Mouse (Mus musculus) limb, embryonic 15.5 days (tissue): ENCODE results near the gene Got1. TPM values are rescaled to one million over a fixed set of nuclear protein-coding genes. Genes with fewer than 3 reads are reported as not detected.

Experiments used
- ATAC-seq: fragments of 200-750 bp; cut with Nextera tagmentation; 2 replicates; pipeline ENCODE4 v1.8.0; 2017; ENCODE audit warnings: low read depth, moderate TSS enrichment; ENCODE audit not compliant: insufficient number of reproducible peaks, low FRiP score, low TSS enrichment
- H3K27ac ChIP-seq: fragments of 300-500 bp; sonication (generic); 2 replicates; pipeline ENCODE4 v1.5.1; 2015; ENCODE audit warnings: moderate library complexity, mild to moderate bottlenecking, inconsistent platforms
- H3K27me3 ChIP-seq: fragments of 300-500 bp; sonication (generic); 2 replicates; pipeline ENCODE4 v1.6.1; 2015; ENCODE audit warnings: inconsistent platforms
- H3K36me3 ChIP-seq: fragments of 300-500 bp; sonication (generic); 2 replicates; pipeline ENCODE4 v1.6.1; 2015; ENCODE audit warnings: inconsistent platforms
- H3K4me1 ChIP-seq: fragments of 300-500 bp; sonication (generic); 2 replicates; pipeline ENCODE4 v1.6.1; 2015; ENCODE audit warnings: inconsistent platforms
- H3K4me2 ChIP-seq: fragments of 300-500 bp; sonication (generic); 2 replicates; pipeline ENCODE4 v1.6.1; 2015; ENCODE audit warnings: mild to moderate bottlenecking, inconsistent platforms
- H3K4me3 ChIP-seq: fragments of 300-500 bp; sonication (generic); 2 replicates; pipeline ENCODE4 v1.5.1; 2015; ENCODE audit warnings: mild to moderate bottlenecking, inconsistent platforms
- H3K9ac ChIP-seq: fragments of 300-500 bp; sonication (generic); 2 replicates; pipeline ENCODE4 v1.6.1; 2015; ENCODE audit warnings: inconsistent platforms
- H3K9me3 ChIP-seq: fragments of 300-500 bp; sonication (generic); 2 replicates; pipeline ENCODE4 v1.6.1; 2016; ENCODE audit warnings: inconsistent platforms
- WGBS: fragments of 180-500 bp; shearing (Covaris S2); methylation state at CpG from one replicate; pipeline ENCODE4 v1.1.7; 2015; 5-methylcytosine and 5-hydroxymethylcytosine counted together
- polyA plus RNA-seq: library from polyadenylated mRNA; unstranded; fragments of >200 nt; fragmentation: Nextera tagmentation; extraction: Ambion mirVana; gene quantifications from 2 replicates; pipeline ENCODE4 v1.2.1, GENCODE M21; 2015

Got1 gene
- polyA plus RNA-seq, 1 experiment from 2014 or later: 22.7 TPM

DNA sequence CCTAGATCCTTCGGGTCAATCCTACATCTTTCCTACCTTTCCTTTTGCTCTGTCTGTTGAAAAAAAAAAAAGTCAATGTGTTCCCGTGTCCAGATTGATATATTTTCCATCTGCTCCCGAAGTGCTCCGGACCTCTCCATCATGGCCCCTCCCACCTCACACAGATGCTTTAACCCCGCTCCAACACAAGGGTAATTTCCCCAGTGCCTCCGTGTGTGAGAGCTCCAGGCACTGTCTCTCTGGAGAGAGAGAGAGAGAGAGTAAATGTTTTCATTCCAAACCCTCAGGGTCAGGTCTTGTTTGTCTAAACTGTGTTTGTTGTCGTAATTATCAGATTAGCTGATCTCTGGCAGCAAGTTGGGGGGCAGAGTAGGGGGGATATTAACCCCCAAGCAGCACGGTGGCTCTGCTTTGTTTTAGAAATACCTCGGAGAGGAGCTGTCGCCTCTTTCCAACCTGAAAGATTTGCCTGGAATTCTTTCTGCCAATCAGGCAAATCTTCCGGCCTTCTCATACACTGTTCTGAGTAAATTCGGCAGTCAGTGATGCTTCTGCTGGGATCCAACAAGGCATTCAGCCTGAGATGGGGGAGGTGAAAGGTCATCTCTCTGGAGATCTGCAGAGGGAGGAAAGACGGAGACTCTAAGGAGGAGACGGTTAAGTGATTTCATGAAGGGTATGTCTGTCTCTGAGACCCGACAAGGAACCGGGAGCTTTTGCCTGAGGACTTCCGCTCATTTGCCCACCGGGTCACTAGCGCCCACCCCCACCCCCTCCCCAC is 22.1 kb upstream of the Got1 start:
- Histone ChIP-seq H3K9ac (no peak overlapping the region), H3K36me3 (no peaks in the 10 kb centered on the region), H3K4me2 (no peak overlapping the region), H3K9me3 (no peaks in the 10 kb centered on the region), H3K4me3 (no peak overlapping the region), H3K27ac (no peak overlapping the region), H3K27me3 (peaks cover 13% of the 10 kb centered on the region), H3K4me1 (no peaks in the 10 kb centered on the region)
- WGBS: 8% methylated on average over 19 of the region's 19 CpGs
- no peak for ATAC-seq

DNA sequence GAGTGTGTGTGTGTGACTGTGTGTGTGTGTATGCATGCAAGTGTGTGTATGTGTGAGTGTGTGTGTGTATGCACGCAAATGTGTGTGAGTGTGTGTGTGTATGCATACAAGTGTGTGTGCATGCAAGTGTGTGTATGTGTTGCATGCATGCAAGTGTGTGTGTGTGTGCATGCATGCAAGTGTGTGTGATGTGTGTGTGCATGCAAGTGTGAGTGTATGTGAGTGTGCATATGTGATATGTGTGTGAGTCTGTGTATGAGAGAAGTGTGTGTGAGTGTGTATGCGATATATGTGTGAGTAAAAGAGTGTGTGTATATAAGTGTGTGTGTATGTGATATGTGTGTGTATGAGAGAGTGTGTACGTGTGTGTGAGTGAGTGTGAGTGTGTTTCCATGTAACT is 11.0 kb upstream of the Got1 start:
- H3K4me3 ChIP-seq: no peak overlapping the region
- 92% methylated on average over 3 of the region's 3 CpGs for WGBS
- no peaks in the 10 kb centered on the region for H3K36me3 ChIP-seq
- no peak for ATAC-seq
- H3K4me2 ChIP-seq: no peak overlapping the region
- H3K4me1 ChIP-seq: no peaks in the 10 kb centered on the region
- no peak overlapping the region for H3K9ac ChIP-seq
- no peaks in the 10 kb centered on the region for H3K27me3 ChIP-seq
- no peaks in the 10 kb centered on the region for H3K9me3 ChIP-seq
- H3K27ac ChIP-seq: no peak overlapping the region

DNA sequence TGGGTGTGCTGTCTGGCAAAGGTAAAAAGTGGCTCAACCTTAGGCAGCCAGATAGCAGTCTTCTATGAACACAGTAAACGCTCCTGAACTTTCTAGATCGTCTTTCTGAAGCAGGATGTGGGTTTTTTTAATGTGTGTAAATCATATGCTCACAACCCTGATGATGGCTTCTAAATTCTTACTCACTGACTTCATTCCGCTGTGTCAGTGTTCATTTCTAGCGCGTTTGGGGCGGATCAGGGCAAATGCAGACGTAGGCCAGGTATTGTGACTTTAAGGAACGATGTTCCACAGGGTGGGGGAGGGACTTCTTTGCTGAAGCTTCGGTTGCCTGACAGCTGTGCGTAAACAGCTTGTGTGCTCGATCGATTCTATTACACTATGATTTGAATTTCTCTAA is 6.5 kb upstream of the Got1 start:
- WGBS: 31% methylated on average over 12 of the region's 12 CpGs
- no peak overlapping the region for H3K4me3 ChIP-seq
- H3K9ac ChIP-seq: no peak overlapping the region
- ATAC-seq: no peak
- no peaks in the 10 kb centered on the region for H3K36me3 ChIP-seq
- H3K4me1 ChIP-seq: no peaks in the 10 kb centered on the region
- H3K27me3 ChIP-seq: no peaks in the 10 kb centered on the region
- H3K9me3 ChIP-seq: no peaks in the 10 kb centered on the region
- H3K27ac ChIP-seq: no peak overlapping the region
- H3K4me2 ChIP-seq: no peak overlapping the region

DNA sequence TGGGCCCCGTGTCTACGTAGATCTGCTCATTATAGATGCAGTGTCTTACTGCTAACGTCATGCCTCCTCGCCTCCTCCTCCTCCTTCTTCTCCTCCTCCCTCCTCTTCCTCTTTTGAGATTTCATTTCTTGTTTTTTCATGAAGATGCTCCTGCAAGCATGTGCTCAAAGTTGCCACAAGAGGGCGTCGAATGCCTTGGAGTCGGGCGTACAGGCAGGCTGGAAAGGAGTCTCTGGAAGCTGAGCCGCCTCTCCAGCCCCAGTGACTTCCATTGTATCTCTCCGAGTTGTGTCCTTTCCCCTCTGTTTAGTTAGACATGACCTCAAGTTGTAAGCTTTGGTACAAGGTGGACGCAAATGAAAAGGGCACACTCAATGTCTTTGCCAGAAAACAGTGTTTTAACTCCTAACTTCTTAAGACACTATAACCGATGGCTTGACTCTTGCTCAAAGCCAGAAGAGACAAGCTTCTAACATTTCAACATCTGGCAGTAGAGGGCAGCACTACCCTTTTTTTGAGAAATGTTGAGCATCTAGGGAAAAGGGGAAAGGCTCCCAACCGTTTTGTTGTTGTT is 5.9 kb upstream of the Got1 start:
- no peak for ATAC-seq
- Histone ChIP-seq H3K4me2 (peak overlapping the region; percentile 41), H3K4me1 (peaks cover 2% of the 10 kb centered on the region), H3K9me3 (no peaks in the 10 kb centered on the region), H3K4me3 (peak overlapping the region; percentile 22; the same call in 1 of the 2 replicates), H3K36me3 (no peaks in the 10 kb centered on the region), H3K27me3 (no peaks in the 10 kb centered on the region), H3K27ac (no peak overlapping the region), H3K9ac (no peak overlapping the region)
- WGBS: 3% methylated on average over 13 of the region's 13 CpGs

DNA sequence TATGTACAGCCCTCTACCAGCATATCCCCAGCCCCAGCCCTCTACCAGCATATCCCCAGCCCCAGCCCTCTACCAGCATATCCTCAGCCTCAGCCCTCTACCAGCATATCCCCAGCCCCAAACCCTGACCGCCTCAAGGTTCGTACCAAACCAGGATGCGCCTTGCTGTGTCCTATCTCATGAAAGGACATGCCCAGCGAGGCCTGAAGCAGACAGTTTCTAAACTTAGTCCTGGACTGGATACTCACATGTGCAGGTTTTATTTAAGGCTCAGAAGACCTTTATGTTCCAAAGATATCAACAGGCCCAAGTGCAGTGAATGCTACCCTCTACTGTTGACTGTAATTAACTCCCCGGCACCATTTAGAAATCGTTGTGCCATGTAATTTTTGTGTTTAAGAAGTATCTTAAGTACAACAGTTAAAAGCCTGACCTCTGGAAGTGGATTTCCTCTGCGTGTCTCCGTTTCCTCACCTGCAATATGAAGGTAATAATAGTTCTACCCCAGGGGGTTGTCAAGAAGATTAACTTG is 3.7 kb upstream of the Got1 start:
- Histone ChIP-seq H3K9ac (no peak overlapping the region), H3K4me1 (peaks cover 14% of the 10 kb centered on the region), H3K36me3 (no peaks in the 10 kb centered on the region), H3K4me3 (no peak overlapping the region), H3K4me2 (no peak overlapping the region), H3K27me3 (no peaks in the 10 kb centered on the region), H3K9me3 (no peaks in the 10 kb centered on the region), H3K27ac (no peak overlapping the region)
- no peak for ATAC-seq
- WGBS: 79% methylated on average over 8 of the region's 8 CpGs

DNA sequence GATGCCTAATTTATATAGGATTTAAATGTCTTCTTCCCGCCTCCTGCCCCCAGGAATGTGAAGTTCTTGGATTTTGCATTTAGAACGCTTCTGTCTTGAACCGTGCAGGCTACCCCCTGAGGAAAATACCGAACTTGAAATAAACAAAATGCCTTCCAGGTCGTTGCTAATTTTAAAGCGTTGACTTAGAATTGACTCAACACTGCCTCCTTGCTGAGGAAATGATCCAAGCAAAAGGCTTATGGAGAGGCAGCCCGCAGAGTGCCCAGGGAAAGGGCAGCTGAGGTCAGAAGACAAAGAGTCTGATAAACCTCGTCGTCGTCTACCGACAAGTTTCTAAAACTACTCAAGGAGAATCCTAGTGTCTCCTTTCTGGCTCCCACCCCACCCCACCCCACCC is 2.7 kb upstream of the Got1 start:
- Histone ChIP-seq H3K27ac (no peak overlapping the region), H3K27me3 (no peaks in the 10 kb centered on the region), H3K36me3 (no peaks in the 10 kb centered on the region), H3K4me2 (no peak overlapping the region), H3K4me3 (no peak overlapping the region), H3K9me3 (no peaks in the 10 kb centered on the region), H3K9ac (no peak overlapping the region), H3K4me1 (peaks cover 14% of the 10 kb centered on the region)
- no peak for ATAC-seq
- 8% methylated on average over 11 of the region's 11 CpGs for WGBS

DNA sequence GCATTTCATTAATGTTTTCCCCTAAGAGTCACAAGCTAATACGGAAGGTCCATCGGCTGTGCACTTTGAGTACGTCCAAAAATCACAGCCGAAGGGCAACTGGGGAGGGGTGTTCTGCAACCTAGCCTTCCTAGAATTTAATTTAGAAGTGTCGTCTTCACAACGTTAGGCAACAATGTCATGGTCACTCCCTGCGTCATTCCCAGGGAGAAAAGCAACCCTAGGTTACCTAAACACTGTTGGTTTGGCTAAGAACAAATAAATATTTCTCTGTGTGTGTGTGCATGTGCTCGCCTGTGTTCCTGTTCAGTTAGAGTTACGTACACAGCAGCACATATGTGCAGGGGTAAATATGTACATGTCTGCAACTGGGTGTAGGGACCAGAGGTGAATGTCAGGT is 1.6 kb upstream of the Got1 start:
- Histone ChIP-seq H3K27ac (no peak overlapping the region), H3K4me2 (no peak overlapping the region), H3K9me3 (no peaks in the 10 kb centered on the region), H3K4me1 (peaks cover 14% of the 10 kb centered on the region), H3K27me3 (no peaks in the 10 kb centered on the region), H3K36me3 (no peaks in the 10 kb centered on the region), H3K9ac (no peak overlapping the region), H3K4me3 (no peak overlapping the region)
- WGBS: 86% methylated on average over 9 of the region's 9 CpGs
- ATAC-seq: no peak

DNA sequence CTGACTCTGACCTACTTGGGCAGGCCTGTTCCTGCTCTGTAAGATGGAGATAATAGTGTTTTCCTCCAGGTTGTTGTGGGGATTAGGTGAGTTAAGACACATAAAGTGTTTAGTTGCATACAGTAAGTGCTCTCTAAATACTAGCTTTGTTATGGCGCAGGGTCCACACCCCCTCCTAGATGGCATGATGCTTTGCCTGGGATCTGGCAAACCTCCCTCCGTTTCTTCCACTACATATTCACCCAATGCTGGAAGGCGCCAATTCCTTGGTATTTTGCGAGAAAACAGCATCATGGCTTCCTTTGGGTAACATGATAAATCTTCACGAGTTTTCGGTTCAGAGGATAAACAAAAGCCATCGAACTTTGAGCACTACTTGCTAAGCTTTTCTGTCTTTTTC is 1.2 kb upstream of the Got1 start:
- no peak for ATAC-seq

DNA sequence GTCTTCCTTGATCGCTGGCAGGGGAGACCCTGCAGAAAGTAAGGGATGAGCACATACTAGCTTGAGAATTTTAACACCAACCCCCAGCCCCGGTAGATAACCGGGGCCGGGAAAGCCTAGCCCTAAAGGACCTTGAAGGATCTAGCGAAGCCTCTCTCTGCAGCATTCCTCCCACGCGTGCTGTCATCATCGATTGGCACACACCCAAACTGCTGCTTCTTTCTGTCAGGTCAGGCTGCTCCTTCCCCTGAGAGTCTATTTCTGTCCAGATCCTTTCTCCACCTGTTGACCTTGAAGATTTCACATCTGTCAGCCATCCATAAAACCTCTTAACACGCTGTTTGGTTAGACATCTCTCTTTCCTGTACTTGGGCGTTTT is 688 bp upstream of the Got1 start:
- Histone ChIP-seq H3K9me3 (no peaks in the 10 kb centered on the region), H3K4me1 (peaks cover 14% of the 10 kb centered on the region), H3K27ac (peak overlapping the region; percentile 51; the same call in 1 of the 2 replicates), H3K27me3 (no peaks in the 10 kb centered on the region), H3K4me2 (peak overlapping the region; percentile 83), H3K36me3 (no peaks in the 10 kb centered on the region), H3K4me3 (peak overlapping the region; percentile 76), H3K9ac (peak overlapping the region; percentile 59)
- no peak for ATAC-seq
- WGBS: 11% methylated on average over 10 of the region's 10 CpGs

More for the DNA sequence above, 1.2 kb upstream of the Got1 start:
- H3K4me2 ChIP-seq: no peak overlapping the region
- no peaks in the 10 kb centered on the region for H3K36me3 ChIP-seq
- no peak overlapping the region for H3K4me3 ChIP-seq
- no peaks in the 10 kb centered on the region for H3K27me3 ChIP-seq
- H3K9me3 ChIP-seq: no peaks in the 10 kb centered on the region
- 86% methylated on average over 7 of the region's 7 CpGs for WGBS
- H3K9ac ChIP-seq: no peak overlapping the region
- peaks cover 14% of the 10 kb centered on the region for H3K4me1 ChIP-seq
- no peak overlapping the region for H3K27ac ChIP-seq

DNA sequence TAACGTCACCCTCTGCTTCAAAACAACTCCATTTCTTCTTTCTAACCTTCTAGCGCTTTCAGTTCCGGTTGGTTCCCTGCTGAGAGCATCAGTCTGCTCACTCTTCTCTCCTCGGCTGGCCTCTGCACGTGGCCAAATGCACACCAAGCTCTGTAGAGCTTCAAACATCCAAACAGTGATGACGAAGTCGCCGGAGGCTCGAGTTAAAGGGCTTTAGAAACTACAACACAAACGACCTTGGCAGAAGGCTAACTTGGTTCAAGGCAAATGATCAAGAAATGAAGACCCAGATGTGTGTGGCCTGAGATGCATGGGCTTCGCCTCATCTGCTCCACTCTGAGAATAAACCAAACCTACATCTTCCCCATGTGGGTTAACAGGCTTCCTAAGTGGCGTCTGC is 854 bp downstream of the Got1 start:
- peak overlapping the region; percentile 38; the same call in 1 of the 2 replicates for H3K9ac ChIP-seq
- H3K4me1 ChIP-seq: peaks cover 14% of the 10 kb centered on the region
- no peaks in the 10 kb centered on the region for H3K27me3 ChIP-seq
- H3K36me3 ChIP-seq: no peaks in the 10 kb centered on the region
- H3K27ac ChIP-seq: no peak overlapping the region
- H3K9me3 ChIP-seq: no peaks in the 10 kb centered on the region
- 5% methylated on average over 12 of the region's 12 CpGs for WGBS
- no peak for ATAC-seq
- peak overlapping the region; percentile 76 for H3K4me3 ChIP-seq
- peak overlapping the region; percentile 83 for H3K4me2 ChIP-seq

DNA sequence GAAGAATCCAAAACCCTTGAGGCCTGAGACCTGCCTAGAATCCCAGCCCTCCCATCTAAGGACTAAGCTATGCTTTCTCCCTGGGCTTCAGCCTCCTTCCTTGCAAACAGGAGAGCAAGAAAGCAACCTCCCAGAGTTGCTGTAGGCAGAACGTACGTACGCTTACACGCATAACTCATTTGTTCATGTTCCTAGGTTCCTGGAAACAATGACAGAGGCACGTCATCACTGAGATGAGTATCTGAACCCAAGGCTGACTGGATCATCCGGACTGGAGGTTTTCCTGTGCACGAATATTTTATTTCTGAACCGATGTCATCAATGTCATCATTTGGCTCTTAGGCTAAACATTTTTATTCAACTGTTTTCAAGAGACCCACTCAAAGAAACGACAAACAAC is 2.4 kb downstream of the Got1 start:
- H3K4me1 ChIP-seq: peaks cover 14% of the 10 kb centered on the region
- no peaks in the 10 kb centered on the region for H3K27me3 ChIP-seq
- no peak overlapping the region for H3K27ac ChIP-seq
- no peaks in the 10 kb centered on the region for H3K36me3 ChIP-seq
- WGBS: 81% methylated on average over 9 of the region's 9 CpGs
- H3K9ac ChIP-seq: no peak overlapping the region
- no peak overlapping the region for H3K4me3 ChIP-seq
- no peak for ATAC-seq
- H3K9me3 ChIP-seq: no peaks in the 10 kb centered on the region
- H3K4me2 ChIP-seq: no peak overlapping the region

DNA sequence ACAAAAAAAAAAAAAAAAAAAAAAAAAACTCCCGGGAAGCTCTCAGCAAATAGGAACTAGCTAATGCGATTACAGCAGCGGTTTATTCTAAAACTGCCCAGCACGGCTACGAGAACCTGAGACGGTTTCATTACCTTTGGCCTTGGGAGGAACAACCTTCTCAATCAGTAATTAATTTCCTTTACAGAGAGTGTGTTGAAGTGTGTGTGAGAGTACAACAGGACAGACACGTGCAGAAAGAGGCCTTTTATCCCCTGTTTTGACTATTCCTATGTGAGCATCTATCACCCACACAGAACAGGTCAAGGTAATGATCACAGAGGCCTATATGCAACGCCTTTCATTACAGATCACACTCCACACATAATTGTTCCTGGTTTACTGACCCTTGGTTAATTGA is 3.0 kb downstream of the Got1 start:
- Histone ChIP-seq H3K36me3 (no peaks in the 10 kb centered on the region), H3K4me1 (peaks cover 14% of the 10 kb centered on the region), H3K27ac (no peak overlapping the region), H3K4me2 (no peak overlapping the region), H3K4me3 (no peak overlapping the region), H3K27me3 (no peaks in the 10 kb centered on the region), H3K9ac (no peak overlapping the region), H3K9me3 (no peaks in the 10 kb centered on the region)
- WGBS: 60% methylated on average over 8 of the region's 8 CpGs
- ATAC-seq: no peak
